Mouse (Mus musculus) forebrain, embryonic 15.5 days (tissue): ENCODE results near the gene Pik3r6. TPM values are rescaled to one million over a fixed set of nuclear protein-coding genes. Genes with fewer than 3 reads are reported as not detected.
A peak's percentile ranks its signal among the peaks of the same experiment; 100 is the strongest.

Experiments
- ATAC-seq: fragments of 200-750 bp; cut with Nextera tagmentation; replicated peaks from 2 replicates; pipeline ENCODE4 v1.8.0; 2017; ENCODE audit warnings: mild to moderate bottlenecking, moderate TSS enrichment, moderate library complexity
- H3K27ac ChIP-seq: fragments of 300-500 bp; sonication (generic); replicated peaks from 2 replicates; pipeline ENCODE4 v1.5.1; 2015; ENCODE audit warnings: mild to moderate bottlenecking, inconsistent platforms
- H3K27me3 ChIP-seq: fragments of 300-500 bp; sonication (generic); 2 replicates; pipeline ENCODE4 v1.6.1; 2015; ENCODE audit warnings: inconsistent platforms
- H3K36me3 ChIP-seq: fragments of 300-500 bp; sonication (generic); 2 replicates; pipeline ENCODE4 v1.6.1; 2015; ENCODE audit warnings: mild to moderate bottlenecking, inconsistent platforms
- H3K4me1 ChIP-seq: fragments of 300-500 bp; sonication (generic); 2 replicates; pipeline ENCODE4 v1.6.1; 2015; ENCODE audit warnings: inconsistent platforms
- H3K4me2 ChIP-seq: fragments of 300-500 bp; sonication (generic); replicated peaks from 2 replicates; pipeline ENCODE4 v1.6.1; 2015; ENCODE audit warnings: mild to moderate bottlenecking, inconsistent platforms
- H3K4me3 ChIP-seq: fragments of 300-500 bp; sonication (generic); 2 replicates; pipeline ENCODE4 v1.5.1; 2015; ENCODE audit warnings: mild to moderate bottlenecking, inconsistent platforms
- H3K9ac ChIP-seq: fragments of 300-500 bp; sonication (generic); replicated peaks from 2 replicates; pipeline ENCODE4 v1.6.1; 2015; ENCODE audit warnings: mild to moderate bottlenecking, inconsistent platforms
- H3K9me3 ChIP-seq: fragments of 300-500 bp; sonication (generic); 2 replicates; pipeline ENCODE4 v1.6.1; 2016; ENCODE audit warnings: inconsistent platforms
- WGBS: fragments of 180-500 bp; shearing (Covaris S2); methylation state at CpG from one replicate; pipeline ENCODE4 v1.1.7; 2015; ENCODE audit warnings: mixed read lengths; 5-methylcytosine and 5-hydroxymethylcytosine counted together
- polyA plus RNA-seq: library from polyadenylated mRNA; unstranded; fragments of >200 nt; fragmentation: Nextera tagmentation; extraction: Ambion mirVana; gene quantifications from 2 replicates; pipeline ENCODE4 v1.2.1, GENCODE M21; 2015

Pik3r6 gene
- polyA plus RNA-seq, 1 experiment from 2014 or later = 1.4 TPM

DNA sequence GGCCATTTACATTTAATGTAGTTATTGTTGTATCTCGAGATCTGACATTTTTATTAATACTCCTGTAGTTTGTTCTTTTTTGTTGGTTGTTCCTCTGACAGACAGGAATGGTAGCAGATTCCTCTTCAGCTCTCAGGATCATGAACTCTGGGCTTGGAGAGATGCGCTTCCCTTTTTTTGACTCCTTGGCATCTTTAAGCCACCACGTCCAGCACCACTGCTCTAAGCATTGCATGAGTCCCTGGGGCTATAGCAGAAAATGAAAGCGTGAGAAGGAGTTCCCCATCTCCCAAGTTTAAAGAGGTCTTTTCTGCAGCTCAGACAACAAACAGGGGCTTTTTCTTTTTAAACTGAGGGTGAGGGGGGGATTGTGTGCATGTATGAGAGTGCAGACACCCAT lies 16.5 kb downstream of the Pik3r6 start:
- no peak overlapping the region for H3K4me3 ChIP-seq
- 94% methylated on average over 4 of the region's 4 CpGs for WGBS
- no peak for ATAC-seq

GRCm38 (mm10) chr11:68519815-68520214 lies 17.0 kb downstream of the Pik3r6 start:
- Histone ChIP-seq H3K27ac (no peak overlapping the region), H3K4me2 (no peak overlapping the region), H3K9me3 (no peaks in the 10 kb centered on the region), H3K36me3 (no peaks in the 10 kb centered on the region), H3K27me3 (no peaks in the 10 kb centered on the region), H3K4me1 (no peaks in the 10 kb centered on the region), H3K4me3 (no peak overlapping the region), H3K9ac (no peak overlapping the region)
- 88% methylated on average over 5 of the region's 5 CpGs for WGBS
- no peak for ATAC-seq

More for the DNA sequence above, 16.5 kb downstream of the Pik3r6 start:
- Histone ChIP-seq H3K4me2 (no peak overlapping the region), H3K9ac (no peak overlapping the region), H3K36me3 (no peaks in the 10 kb centered on the region), H3K27me3 (no peaks in the 10 kb centered on the region), H3K4me1 (no peaks in the 10 kb centered on the region), H3K9me3 (no peaks in the 10 kb centered on the region), H3K27ac (no peak overlapping the region)

GRCm38 (mm10) chr11:68520439-68520838 lies 17.6 kb downstream of the Pik3r6 start:
- H3K4me2 ChIP-seq = no peak overlapping the region
- no peak overlapping the region for H3K27ac ChIP-seq
- H3K9me3 ChIP-seq = no peaks in the 10 kb centered on the region
- no peaks in the 10 kb centered on the region for H3K4me1 ChIP-seq
- WGBS = 87% methylated on average over 2 of the region's 2 CpGs
- no peak overlapping the region for H3K4me3 ChIP-seq
- H3K36me3 ChIP-seq = no peaks in the 10 kb centered on the region
- ATAC-seq = no peak
- no peak overlapping the region for H3K9ac ChIP-seq
- H3K27me3 ChIP-seq = no peaks in the 10 kb centered on the region

GRCm38 (mm10) chr11:68521352-68521751 lies 18.5 kb downstream of the Pik3r6 start:
- no peak overlapping the region for H3K4me2 ChIP-seq
- WGBS = 82% methylated on average over 5 of the region's 5 CpGs

DNA sequence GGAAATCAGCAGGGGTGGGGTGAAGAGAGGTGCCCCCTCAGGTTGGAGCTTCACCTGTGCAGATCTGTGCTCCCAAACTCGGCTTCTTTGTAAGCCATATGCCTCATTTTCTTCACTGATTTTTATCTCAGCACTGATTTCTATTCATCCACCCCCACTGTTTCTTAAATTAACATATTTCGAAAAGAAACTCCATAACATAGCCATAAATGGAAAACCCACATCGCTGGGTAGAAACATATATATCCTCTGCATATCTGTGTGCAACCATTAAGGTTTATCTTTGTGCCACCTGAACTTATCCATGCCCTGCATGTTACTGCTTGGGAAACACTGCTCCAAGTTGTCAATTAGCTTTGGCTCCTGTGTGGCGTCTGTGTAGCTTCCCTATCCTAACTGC lies 23.6 kb downstream of the Pik3r6 start:
- no peak overlapping the region for H3K4me2 ChIP-seq
- no peaks in the 10 kb centered on the region for H3K9me3 ChIP-seq
- no peak overlapping the region for H3K4me3 ChIP-seq
- no peak for ATAC-seq
- H3K27me3 ChIP-seq = no peaks in the 10 kb centered on the region
- H3K9ac ChIP-seq = no peak overlapping the region
- no peaks in the 10 kb centered on the region for H3K4me1 ChIP-seq
- H3K36me3 ChIP-seq = no peaks in the 10 kb centered on the region
- H3K27ac ChIP-seq = no peak overlapping the region
- WGBS = 75% methylated on average over 4 of the region's 4 CpGs

More at GRCm38 (mm10) chr11:68521352-68521751, 18.5 kb downstream of the Pik3r6 start:
- H3K4me1 ChIP-seq = no peaks in the 10 kb centered on the region
- H3K27ac ChIP-seq = no peak overlapping the region
- no peak for ATAC-seq
- H3K4me3 ChIP-seq = no peak overlapping the region
- no peaks in the 10 kb centered on the region for H3K27me3 ChIP-seq
- no peaks in the 10 kb centered on the region for H3K9me3 ChIP-seq
- no peak overlapping the region for H3K9ac ChIP-seq
- no peaks in the 10 kb centered on the region for H3K36me3 ChIP-seq

- ATAC-seq = no peak
Observed at GRCm38 (mm10) chr11:68531066-68531806, 28.4 kb downstream of the Pik3r6 start.

GRCm38 (mm10) chr11:68531941-68532535 lies 29.2 kb downstream of the Pik3r6 start:
- no peaks in the 10 kb centered on the region for H3K27me3 ChIP-seq
- no peaks in the 10 kb centered on the region for H3K36me3 ChIP-seq
- H3K9ac ChIP-seq = no peak overlapping the region
- H3K9me3 ChIP-seq = no peaks in the 10 kb centered on the region
- H3K27ac ChIP-seq = no peak overlapping the region
- no peak for ATAC-seq
- H3K4me2 ChIP-seq = no peak overlapping the region
- WGBS = 83% methylated on average over 11 of the region's 11 CpGs
- H3K4me3 ChIP-seq = no peak overlapping the region
- H3K4me1 ChIP-seq = no peaks in the 10 kb centered on the region; the same call in none of the 2 replicates

More at GRCm38 (mm10) chr11:68531066-68531806, 28.4 kb downstream of the Pik3r6 start:
- no peak overlapping the region for H3K9ac ChIP-seq
- no peak overlapping the region for H3K4me3 ChIP-seq
- no peaks in the 10 kb centered on the region for H3K9me3 ChIP-seq
- no peaks in the 10 kb centered on the region for H3K27me3 ChIP-seq
- H3K36me3 ChIP-seq = no peaks in the 10 kb centered on the region
- 31% methylated on average over 16 of the region's 16 CpGs for WGBS
- H3K27ac ChIP-seq = no peak overlapping the region
- H3K4me1 ChIP-seq = no peaks in the 10 kb centered on the region
- no peak overlapping the region for H3K4me2 ChIP-seq

- no peak overlapping the region for H3K9ac ChIP-seq
- H3K27ac ChIP-seq = no peak overlapping the region
- 76% methylated on average over 5 of the region's 5 CpGs for WGBS
- H3K27me3 ChIP-seq = no peaks in the 10 kb centered on the region
- H3K4me3 ChIP-seq = no peak overlapping the region
- no peak for ATAC-seq
- H3K4me2 ChIP-seq = no peak overlapping the region
- no peaks in the 10 kb centered on the region; the same call in none of the 2 replicates for H3K4me1 ChIP-seq
- H3K36me3 ChIP-seq = no peaks in the 10 kb centered on the region
- H3K9me3 ChIP-seq = no peaks in the 10 kb centered on the region
Observed at GRCm38 (mm10) chr11:68532773-68533172, 30.0 kb downstream of the Pik3r6 start.

- H3K4me1 ChIP-seq = no peaks in the 10 kb centered on the region; the same call in none of the 2 replicates
- H3K4me2 ChIP-seq = no peak overlapping the region
- no peaks in the 10 kb centered on the region for H3K27me3 ChIP-seq
- H3K4me3 ChIP-seq = no peak overlapping the region
- H3K27ac ChIP-seq = no peak overlapping the region
- ATAC-seq = no peak
- no peak overlapping the region for H3K9ac ChIP-seq
- H3K36me3 ChIP-seq = no peaks in the 10 kb centered on the region
- no peaks in the 10 kb centered on the region for H3K9me3 ChIP-seq
- WGBS = 72% methylated on average over 6 of the region's 6 CpGs
Observed at GRCm38 (mm10) chr11:68533971-68534475, 31.2 kb downstream of the Pik3r6 start.

DNA sequence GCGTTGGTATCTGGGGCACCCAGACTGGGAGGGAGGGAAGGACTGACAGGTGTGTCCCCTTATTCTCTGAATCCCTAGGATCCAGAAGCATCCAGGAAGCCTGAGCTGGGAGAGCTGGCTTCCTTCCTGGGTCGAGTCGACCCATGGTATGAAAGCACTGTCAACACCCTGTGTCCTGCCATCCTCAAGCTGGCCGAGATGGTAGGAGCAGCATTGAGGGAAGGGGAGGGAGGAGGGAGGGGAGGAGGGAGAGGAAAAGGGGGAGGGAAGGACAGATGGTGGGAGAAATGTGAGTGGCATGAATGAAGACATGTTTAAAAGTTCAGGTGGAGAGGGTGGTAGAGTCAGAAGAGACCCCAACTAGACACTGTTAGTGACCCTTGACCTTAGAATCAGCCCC lies 33.2 kb downstream of the Pik3r6 start:
- 72% methylated on average over 4 of the region's 4 CpGs for WGBS
- no peaks in the 10 kb centered on the region for H3K27me3 ChIP-seq
- no peaks in the 10 kb centered on the region for H3K36me3 ChIP-seq
- H3K9ac ChIP-seq = no peak overlapping the region
- no peak overlapping the region for H3K4me2 ChIP-seq
- ATAC-seq = no peak
- no peaks in the 10 kb centered on the region for H3K9me3 ChIP-seq
- H3K4me3 ChIP-seq = no peak overlapping the region
- no peaks in the 10 kb centered on the region; the same call in none of the 2 replicates for H3K4me1 ChIP-seq
- no peak overlapping the region for H3K27ac ChIP-seq

DNA sequence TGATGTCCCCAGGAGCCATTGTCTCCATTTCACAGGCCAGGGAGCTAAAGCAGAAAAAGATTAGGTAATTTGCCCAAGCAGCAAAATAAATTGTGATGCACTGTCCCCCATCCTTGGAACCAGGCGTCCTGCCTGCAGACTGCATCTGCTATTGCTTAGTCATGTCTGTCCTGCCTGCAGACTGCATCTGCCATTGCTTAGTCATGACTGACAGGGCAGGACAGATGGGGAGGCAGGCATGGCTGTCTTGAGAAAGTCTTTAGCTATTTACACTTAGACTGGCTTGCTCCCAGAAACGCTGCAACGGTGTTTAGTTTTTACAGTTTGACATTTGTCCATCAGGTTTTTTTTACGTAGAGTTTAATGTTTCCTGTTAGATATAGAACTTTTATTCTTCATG lies 33.6 kb downstream of the Pik3r6 start:
- ATAC-seq = peak; percentile 23; the same call in 1 of the 2 replicates
- Histone ChIP-seq H3K36me3 (no peaks in the 10 kb centered on the region), H3K9ac (no peak overlapping the region), H3K27ac (no peak overlapping the region), H3K4me1 (no peaks in the 10 kb centered on the region; the same call in none of the 2 replicates), H3K27me3 (no peaks in the 10 kb centered on the region), H3K4me3 (no peak overlapping the region), H3K9me3 (no peaks in the 10 kb centered on the region), H3K4me2 (no peak overlapping the region)
- WGBS = 41% methylated on average over 4 of the region's 4 CpGs

- WGBS = 64% methylated on average over 5 of the region's 5 CpGs
- no peaks in the 10 kb centered on the region; the same call in none of the 2 replicates for H3K4me1 ChIP-seq
- ATAC-seq = no peak
- no peaks in the 10 kb centered on the region for H3K27me3 ChIP-seq
- H3K9me3 ChIP-seq = no peaks in the 10 kb centered on the region
- no peak overlapping the region for H3K4me2 ChIP-seq
- H3K36me3 ChIP-seq = no peaks in the 10 kb centered on the region
- no peak overlapping the region for H3K4me3 ChIP-seq
- H3K27ac ChIP-seq = no peak overlapping the region
- H3K9ac ChIP-seq = no peak overlapping the region
Observed at GRCm38 (mm10) chr11:68539621-68540020, 36.8 kb downstream of the Pik3r6 start.
